23 mouse cellular contexts compared by ENCODE assay signal in the genomic region with DNA sequence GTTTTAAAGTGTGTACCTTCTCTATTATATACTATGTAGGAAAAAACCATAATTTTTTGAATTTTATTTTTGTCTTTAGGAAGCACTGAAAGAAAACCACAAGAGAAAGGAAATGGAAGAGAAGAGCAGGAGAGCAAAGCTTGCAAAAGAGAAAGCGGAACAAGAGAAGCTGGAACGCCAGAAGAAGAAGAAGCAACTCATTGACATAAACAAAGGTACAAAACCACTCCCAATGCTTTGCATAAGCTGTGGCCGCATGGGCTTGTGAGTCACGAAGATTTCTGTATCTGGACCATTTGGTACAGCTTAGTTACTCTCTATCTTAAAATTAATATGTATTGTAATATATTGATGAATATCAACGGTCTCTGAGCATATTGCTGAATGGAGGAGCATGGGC.
A peak's percentile ranks its signal among the peaks of the same experiment; 100 is the strongest.
DNase-seq lines count a peak whose midpoint lies in the region; ATAC-seq and TF ChIP-seq lines count a peak whose summit lies in the region.
"Had no signal": no experiment of that assay in that cellular context is flagged by ENCODE, and none has a peak within 500 bp of the region (broad histone marks: within the 10 kb centered on the region; RNA-seq: fewer than 3 reads in every experiment).

No protein-coding gene starts in this region.

- H3K36me3 ChIP-seq in MEL (ENCODE audit: control insufficient read depth in 1 of 2, insufficient read depth in 2 of 2, low read length in 2 of 2): no peaks in the 10 kb centered on the region
- H3K36me3 ChIP-seq in splenic B cell, adult 2 months (ENCODE audit: control insufficient read depth, insufficient read depth, low read length, poor library complexity, severe bottlenecking): no peaks in the 10 kb centered on the region
- H3K36me3 ChIP-seq: embryonic facial prominence, embryonic 10.5 days; embryonic facial prominence, embryonic 12.5 days; forebrain, embryonic 15.5 days had no signal

- H3K9ac ChIP-seq in MEL (ENCODE audit: control insufficient read depth, low read depth, low read length, poor library complexity, severe bottlenecking): no peak overlapping the region
- H3K9ac ChIP-seq: embryonic facial prominence, embryonic 12.5 days; forebrain, embryonic 13.5 days; forebrain, embryonic 15.5 days; forebrain, postnatal 0 days had no signal

- no peak for TF ChIP-seq POLR2A in MEL (IDR thresholded peaks at IDR 0.05; ENCODE audit: control insufficient read depth in 1 of 2, insufficient read depth in 1 of 2, low read depth in 1 of 2, low read length in 2 of 2, poor library complexity in 1 of 2)

- H3K4me1 ChIP-seq in MEL (ENCODE audit: control insufficient read depth in 1 of 2, insufficient read depth in 2 of 2, low read length in 2 of 2): no peaks in the 10 kb centered on the region
- H3K4me1 ChIP-seq: embryonic facial prominence, embryonic 10.5 days; embryonic facial prominence, embryonic 12.5 days; forebrain, embryonic 13.5 days; forebrain, embryonic 15.5 days had no signal

- no peak overlapping the region for H3K27ac ChIP-seq in MEL (ENCODE audit: control insufficient read depth, low read depth, low read length)
- H3K27ac ChIP-seq: embryonic facial prominence, embryonic 10.5 days; embryonic facial prominence, embryonic 12.5 days; forebrain, embryonic 13.5 days; forebrain, embryonic 15.5 days had no signal

- no peak for TF ChIP-seq CTCF in MEL (IDR thresholded peaks at IDR 0.05 in 2 of 3, conservative IDR thresholded peaks at IDR 0.05 in 1 of 3; ENCODE audit: control insufficient read depth in 1 of 3, insufficient read depth in 1 of 3, low read depth in 2 of 3, low read length in 3 of 3, poor library complexity in 1 of 3, severe bottlenecking in 1 of 3)

- no peaks in the 10 kb centered on the region for H3K79me2 ChIP-seq in MEL (ENCODE audit: control insufficient read depth, insufficient read depth, low read length, poor library complexity)

- ATAC-seq in granulocyte monocyte progenitor cell, adult 5-6 weeks (replicated peaks; ENCODE audit: poor library complexity, severe bottlenecking): peak; percentile 37
- peak; percentile 55 for ATAC-seq in megakaryocyte progenitor cell, adult 5-6 weeks (replicated peaks; ENCODE audit: poor library complexity)
- no peak for ATAC-seq in CD4-positive, CD25-positive, alpha-beta regulatory T cell, adult 4 months
- ATAC-seq: activated CD4-positive, CD25-positive, alpha-beta regulatory T cell, adult 4 months; forebrain, embryonic 13.5 days; forebrain, embryonic 15.5 days; forebrain, postnatal 0 days; Patski had no signal

- TF ChIP-seq RAD21 in MEL (IDR thresholded peaks at IDR 0.05; ENCODE audit: low read depth, low read length): no peak

- intact Hi-C loops in left cerebral cortex, postnatal 14 days (cut with DNase I): no loop called here

- no peaks in the 10 kb centered on the region for H3K27me3 ChIP-seq in MEL (ENCODE audit: control insufficient read depth in 1 of 2, insufficient read depth in 2 of 2, low read length in 2 of 2)
- H3K27me3 ChIP-seq in splenic B cell, adult 2 months (ENCODE audit: control insufficient read depth, insufficient read depth, low read length, poor library complexity, severe bottlenecking): no peaks in the 10 kb centered on the region
- H3K27me3 ChIP-seq: embryonic facial prominence, embryonic 12.5 days; forebrain, embryonic 13.5 days; forebrain, embryonic 15.5 days had no signal

- H3K4me3 ChIP-seq in MEL (ENCODE audit: control insufficient read depth in 1 of 2, insufficient read depth in 1 of 2, low read depth in 2 of 2, low read length in 2 of 2): peak overlapping the region in 1 of 2 experiments; percentile 23; a peak in 1 of 4 replicates
- H3K4me3 ChIP-seq: embryonic facial prominence, embryonic 10.5 days; embryonic facial prominence, embryonic 12.5 days; forebrain, embryonic 13.5 days; forebrain, embryonic 15.5 days had no signal

- no peaks in the 10 kb centered on the region for H3K9me3 ChIP-seq in MEL (replicated peaks; ENCODE audit: insufficient read depth, low read length)
- H3K9me3 ChIP-seq: embryonic facial prominence, embryonic 10.5 days; embryonic facial prominence, embryonic 12.5 days; forebrain, embryonic 13.5 days; forebrain, embryonic 15.5 days had no signal

- TF ChIP-seq EP300 in MEL (IDR thresholded peaks at IDR 0.05; ENCODE audit: low read depth in 1 of 2, low read length in 2 of 2): no peak

- DNase-seq in MEL (ENCODE audit: low read depth, low spot score): peak; percentile 36
- peak; percentile 18 for DNase-seq in splenic B cell, adult 2 months (ENCODE audit: low read depth, low spot score)
- DNase-seq in heart, adult 18-20 months: no peak
- no peak for DNase-seq in left cerebral cortex, postnatal 14 days (ENCODE audit: low spot score in 2 of 2)
- DNase-seq in frontal cortex, postnatal 36 days (ENCODE audit: low spot score in 2 of 2): no peak
- DNase-seq: adrenal gland, adult 8-10 months; adrenal gland, postnatal 25 days; cerebellum, adult 11 months; cerebellum, adult 18-20 months; cerebellum, adult 8-10 months; cerebellum, adult 9-11 months; cerebellum, postnatal 14 days; cerebellum, postnatal 36 days; forebrain, postnatal 0 days had no signal

TF ChIP-seq in MEL, 35 proteins besides CTCF, POLR2A, EP300 and RAD21:
- TF ChIP-seq BHLHE40 (IDR thresholded peaks at IDR 0.05; ENCODE audit: borderline replicate concordance, low read depth, low read length) (no peak), CHD1 (IDR thresholded peaks at IDR 0.05; ENCODE audit: low read depth, low read length) (no peak), KAT2A (conservative IDR thresholded peaks at IDR 0.05; ENCODE audit: low read depth, low read length) (no peak), GATA1 (IDR thresholded peaks at IDR 0.05; ENCODE audit: low read depth, low read length) (no peak), MYB (IDR thresholded peaks at IDR 0.05; ENCODE audit: low read depth, low read length) (no peak), ZMIZ1 (IDR thresholded peaks at IDR 0.05; ENCODE audit: low read depth, low read length) (no peak), ZC3H11A (IDR thresholded peaks at IDR 0.05; ENCODE audit: low read depth, low read length) (no peak), ETS1 (IDR thresholded peaks at IDR 0.05; ENCODE audit: low read depth, low read length) (no peak), MEF2A (IDR thresholded peaks at IDR 0.05; ENCODE audit: extremely low read depth, insufficient replicate concordance, low read depth, low read length, poor library complexity, severe bottlenecking) (no peak), TBP (IDR thresholded peaks at IDR 0.05; ENCODE audit: low read depth, low read length) (no peak), MXI1 (IDR thresholded peaks at IDR 0.05; ENCODE audit: low read depth, low read length) (no peak), UBTF (IDR thresholded peaks at IDR 0.05; ENCODE audit: borderline replicate concordance, insufficient read depth, low read depth, low read length) (no peak), ZNF384 (IDR thresholded peaks at IDR 0.05; ENCODE audit: low read depth, low read length) (no peak), TCF12 (IDR thresholded peaks at IDR 0.05; ENCODE audit: low read depth, low read length) (no peak), E2F4 (IDR thresholded peaks at IDR 0.05; ENCODE audit: borderline replicate concordance, low read depth, low read length) (no peak), GABPA (IDR thresholded peaks at IDR 0.05; ENCODE audit: low read depth, low read length) (no peak), NELFE (IDR thresholded peaks at IDR 0.05; ENCODE audit: low read depth, low read length) (no peak), USF2 (IDR thresholded peaks at IDR 0.05; ENCODE audit: borderline replicate concordance in 1 of 2, insufficient read depth in 1 of 2, low read depth in 1 of 2, low read length in 2 of 2) (no peak), SIN3A (IDR thresholded peaks at IDR 0.05; ENCODE audit: low read length) (no peak)

Comparison
In these comparisons a context has a peak if more than half of its experiments do, and no peak if none do; other contexts are left out.
1. DNase-seq: peak in MEL (single experiment) and splenic B cell, adult 2 months (single experiment); none in heart, adult 18-20 months (0 of 2), left cerebral cortex, postnatal 14 days (0 of 2) and frontal cortex, postnatal 36 days (0 of 2).